Mouse (Mus musculus): ENCODE data around the gene Fnbp1.

DNA sequence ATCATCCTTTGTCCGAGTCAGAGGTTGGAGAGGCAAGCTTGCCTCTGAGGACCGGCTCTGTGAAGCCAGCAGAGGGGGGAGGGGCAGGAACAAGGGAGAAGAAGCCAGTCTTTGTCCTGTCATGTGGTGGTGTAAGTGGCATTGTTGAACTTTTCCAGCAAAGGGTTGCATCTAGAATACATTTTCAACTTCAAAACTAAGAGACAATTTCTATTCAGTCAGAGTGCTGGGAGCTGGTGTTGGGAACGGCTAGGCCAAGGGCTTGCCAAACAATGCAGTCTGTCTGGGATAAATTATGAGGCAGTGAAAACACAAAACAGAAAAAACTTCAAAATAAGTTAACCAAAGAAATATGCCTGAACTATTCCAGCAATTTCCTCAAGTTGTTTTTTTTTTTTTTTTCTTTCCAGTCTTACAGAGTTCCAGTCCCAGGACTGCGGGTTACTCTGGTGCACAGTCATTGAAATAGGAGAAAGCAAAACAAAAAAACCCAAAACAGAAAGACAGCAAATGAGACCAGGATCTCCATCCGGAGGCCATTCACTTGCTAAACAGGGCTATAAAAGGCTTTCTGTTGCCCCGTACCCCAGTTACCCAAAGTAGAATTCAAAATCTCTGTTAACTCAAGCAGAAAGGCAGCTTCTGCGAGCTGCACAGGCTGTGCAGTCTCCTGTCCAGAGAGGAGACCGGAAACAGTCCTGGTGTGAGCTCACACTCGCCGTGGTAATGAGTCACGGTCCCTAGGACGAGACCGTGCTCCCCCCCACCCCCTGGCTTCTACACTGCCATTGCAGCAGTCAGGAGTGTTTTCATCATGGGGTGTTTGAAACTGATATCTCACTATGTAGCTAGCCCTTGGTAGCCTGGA lies 73.3 kb downstream of the Fnbp1 start:
- TF ChIP-seq CTCF (conservative IDR thresholded peaks at IDR 0.05; ENCODE audit: insufficient read depth, insufficient read length, low read depth, low read length): no peak
- no peak for TF ChIP-seq POLR2A (IDR thresholded peaks at IDR 0.05; ENCODE audit: low read depth, low read length)
